Mouse (Mus musculus) gastrocnemius, postnatal 14 days (tissue): ENCODE data around the gene Meaf6. TPM values are rescaled to one million over a fixed set of nuclear protein-coding genes. Genes with fewer than 3 reads are reported as not detected.

ENCODE experiments used
- DNase-seq: peaks from one replicate; pipeline ENCODE4 v3.0.0; 2021; ENCODE audit warnings: mixed read lengths
- intact Hi-C: fragments of 180-260 bp; cut with DNase I; formaldehyde crosslinking; loops from one replicate; pipeline ENCODE4 v1.15.1; 2025; ENCODE audit warnings: low total_unique reads
- total RNA-seq, 2 experiments: library from RNA; stranded (reverse); gene quantifications; 2 replicates each; pipeline ENCODE4 v1.2.3; 2021

Gene Meaf6
- total RNA-seq, 2 experiments from 2014 or later: 8.4 to 10.1 TPM

DNA sequence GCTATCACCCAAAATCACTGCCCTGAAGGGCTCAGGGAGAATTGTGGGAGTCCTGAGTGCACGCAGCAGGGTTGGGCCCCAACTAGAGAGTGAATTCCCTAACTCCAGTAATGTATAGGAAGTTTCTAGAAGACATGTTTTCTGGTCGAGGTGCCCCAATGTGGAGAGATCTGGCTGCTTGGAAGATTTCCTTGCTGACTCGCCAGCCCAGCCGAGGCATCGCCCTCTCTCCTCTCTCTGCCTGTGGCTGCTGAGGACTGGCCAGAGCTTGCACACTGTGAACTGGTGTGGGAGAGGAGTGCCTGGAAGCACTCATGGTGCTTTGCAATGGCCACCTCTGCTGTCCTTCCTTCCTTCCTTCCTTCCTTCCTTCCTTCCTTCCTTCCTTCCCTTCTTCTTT, 49.7 kb downstream of the Meaf6 start:
- intact Hi-C loops: no loop called here

DNA sequence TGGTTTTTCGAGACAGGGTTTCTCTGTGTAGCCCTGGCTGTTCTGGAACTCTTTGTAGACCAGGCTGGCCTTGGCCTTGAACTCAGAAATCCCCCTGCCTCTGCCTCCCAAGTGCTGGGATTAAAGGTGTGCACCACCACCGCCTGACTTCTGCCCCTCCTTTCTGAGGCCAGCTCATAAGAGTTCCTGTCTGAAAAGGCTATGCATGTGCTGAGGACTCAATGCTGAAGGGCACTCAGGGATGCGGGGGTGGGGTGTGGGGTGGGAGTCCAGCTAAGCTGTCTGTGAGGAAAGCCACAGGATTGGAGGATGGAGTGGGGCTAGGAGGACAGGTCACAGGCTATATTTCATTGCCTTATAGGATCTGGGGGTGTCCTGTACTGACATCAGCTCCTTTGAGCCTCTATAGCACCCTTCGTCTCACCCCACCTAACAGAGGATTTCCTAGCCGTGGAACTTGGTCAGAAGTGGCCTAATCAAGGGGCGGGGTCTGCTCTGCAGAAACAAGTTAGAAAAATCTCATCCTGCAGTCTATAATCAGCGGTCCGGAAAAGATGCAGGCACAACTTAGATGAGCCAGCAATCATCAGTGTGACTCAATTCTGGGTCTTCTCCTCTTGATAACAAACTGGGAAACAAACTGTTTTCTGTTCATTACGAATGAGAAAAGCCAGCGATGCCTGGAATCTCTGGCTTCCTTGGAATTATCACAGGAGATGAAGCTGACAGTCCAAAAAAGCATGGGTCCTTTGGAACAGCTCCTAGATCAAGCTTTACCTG, 50.3 kb downstream of the Meaf6 start:
- intact Hi-C loops: no loop called here
- no peak for DNase-seq

More for the DNA sequence above, 49.7 kb downstream of the Meaf6 start:
- no peak for DNase-seq

DNA sequence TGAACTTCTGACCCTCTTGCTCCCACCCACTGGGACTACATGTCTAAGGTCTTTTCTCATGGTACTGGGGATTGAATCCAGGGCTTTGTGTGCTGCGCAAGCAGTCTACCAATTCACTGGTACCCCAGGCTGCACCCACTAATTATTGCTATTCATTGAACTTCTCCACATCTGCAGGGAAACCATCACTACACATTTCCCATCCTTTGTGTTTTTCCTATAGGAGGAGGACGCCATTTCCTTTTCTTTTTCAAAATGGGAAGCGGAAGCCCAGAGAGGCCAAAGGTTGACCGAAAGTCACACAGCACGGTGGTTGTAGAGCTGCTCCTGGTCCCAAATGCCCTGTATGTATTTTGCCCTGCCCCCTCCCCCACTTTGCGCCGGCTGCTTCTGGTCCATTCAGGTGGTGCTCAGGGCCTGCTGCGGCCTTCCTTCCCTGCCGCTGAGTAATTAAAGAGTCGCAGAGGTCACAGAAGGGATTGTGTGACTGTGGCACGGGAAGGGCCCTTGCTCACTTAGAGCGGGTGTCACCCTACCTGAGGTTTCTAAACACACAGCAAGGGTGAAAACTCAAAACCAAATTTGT, 51.5 kb downstream of the Meaf6 start:
- no peak for DNase-seq
- intact Hi-C loops: no loop called here

DNA sequence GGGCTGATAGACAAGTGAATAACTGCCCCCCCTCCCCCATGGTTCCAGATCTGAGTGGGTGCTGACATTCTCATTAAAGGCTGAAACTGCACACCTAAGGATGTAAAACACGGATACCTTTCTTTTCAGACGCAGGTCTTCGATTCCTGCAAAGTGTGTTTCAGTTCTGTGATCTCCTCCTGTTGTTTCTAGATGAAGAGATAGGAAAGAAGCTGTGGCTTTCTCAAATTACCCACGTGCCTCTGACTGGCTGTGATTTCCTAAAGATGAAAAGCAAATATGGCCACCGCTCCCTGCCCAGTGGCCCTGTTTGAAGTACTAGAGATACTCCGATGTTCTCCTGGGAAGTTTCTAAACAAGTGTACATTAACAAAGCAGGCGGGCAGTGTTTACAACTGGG, 53.4 kb downstream of the Meaf6 start:
- intact Hi-C loops: no loop called here
- DNase-seq: no peak

DNA sequence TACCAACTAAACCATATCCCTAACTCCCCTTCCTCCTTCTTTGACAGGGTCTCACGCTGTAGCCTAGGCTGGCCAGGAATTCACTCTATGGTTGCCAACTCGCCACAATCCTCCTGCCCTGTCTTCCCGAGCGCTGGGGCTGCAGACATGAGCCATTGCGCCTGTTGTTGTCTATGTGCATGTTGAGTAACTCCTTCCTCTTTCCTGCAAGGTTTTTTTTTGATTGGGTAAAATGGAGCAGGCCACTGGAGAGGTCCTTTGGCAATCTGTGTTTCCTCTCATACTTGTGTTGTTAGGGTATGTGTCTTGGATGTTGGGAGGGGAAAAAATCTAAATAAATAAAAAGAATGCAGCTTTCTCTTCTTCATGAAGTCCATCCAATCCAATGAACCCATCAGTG, 59.3 kb downstream of the Meaf6 start:
- DNase-seq: no peak
- intact Hi-C loops: no loop called here

DNA sequence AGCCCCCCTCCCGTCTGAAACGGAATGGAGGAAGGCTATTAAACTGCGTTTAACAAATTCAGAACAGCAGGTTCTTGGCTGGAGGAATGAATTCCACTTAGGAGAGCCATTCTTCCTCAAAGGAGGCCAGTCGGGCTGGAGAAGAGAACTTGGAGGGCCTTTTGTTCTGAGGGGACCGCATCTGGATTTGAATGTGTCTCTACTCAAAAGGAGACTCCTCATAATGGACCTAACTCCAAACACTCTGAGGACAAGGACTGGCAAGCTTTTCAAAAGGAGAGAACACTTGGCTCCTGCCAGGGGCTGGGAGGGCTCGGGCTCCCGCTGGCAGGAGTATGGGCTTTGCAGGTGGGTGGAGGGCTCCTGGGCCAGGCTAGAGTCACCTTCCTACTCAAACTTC, 59.7 kb downstream of the Meaf6 start:
- no peak for DNase-seq
- intact Hi-C loops: no loop called here

DNA sequence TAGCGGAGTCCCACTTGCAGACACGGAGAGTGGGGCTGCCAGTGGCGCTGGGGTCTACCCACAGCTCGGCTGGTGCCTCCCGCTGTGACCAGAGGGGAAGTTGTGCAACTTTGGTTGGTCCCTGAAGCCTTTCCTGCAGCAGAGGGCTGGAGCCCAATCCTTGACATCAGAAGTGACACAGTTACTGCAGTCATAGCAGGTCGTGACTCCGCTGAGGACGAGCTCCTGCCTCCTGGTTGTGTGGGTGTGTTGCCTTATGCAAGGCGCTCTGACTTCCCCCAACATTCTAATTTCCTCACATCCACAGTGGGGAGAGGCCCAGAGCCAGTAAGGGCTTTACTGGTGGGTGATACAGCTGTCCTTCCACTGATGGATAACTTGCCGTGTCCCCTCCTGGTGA, 60.3 kb downstream of the Meaf6 start:
- peak; percentile 38 for DNase-seq
- intact Hi-C loops: no loop called here

DNA sequence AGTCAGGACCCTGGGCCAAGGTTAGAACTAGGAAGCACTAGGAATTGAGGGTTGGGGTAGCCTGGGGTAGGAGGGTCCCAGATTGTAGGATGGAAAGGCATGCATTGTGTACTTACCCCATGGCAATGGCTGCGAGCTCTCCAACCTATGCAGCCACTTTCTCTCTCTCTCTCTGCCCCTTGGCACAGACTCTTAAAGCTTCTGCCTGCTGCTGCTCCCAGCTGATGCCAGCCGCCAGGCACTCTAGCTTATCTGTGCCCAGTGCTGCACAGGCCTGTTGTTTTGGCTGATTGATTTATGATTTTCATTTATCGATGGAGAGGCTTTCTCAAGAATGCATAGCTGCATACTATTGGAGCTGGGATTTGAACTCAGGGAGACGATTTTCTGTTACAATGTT, 63.0 kb downstream of the Meaf6 start:
- no peak for DNase-seq
- intact Hi-C loops: no loop called here

DNA sequence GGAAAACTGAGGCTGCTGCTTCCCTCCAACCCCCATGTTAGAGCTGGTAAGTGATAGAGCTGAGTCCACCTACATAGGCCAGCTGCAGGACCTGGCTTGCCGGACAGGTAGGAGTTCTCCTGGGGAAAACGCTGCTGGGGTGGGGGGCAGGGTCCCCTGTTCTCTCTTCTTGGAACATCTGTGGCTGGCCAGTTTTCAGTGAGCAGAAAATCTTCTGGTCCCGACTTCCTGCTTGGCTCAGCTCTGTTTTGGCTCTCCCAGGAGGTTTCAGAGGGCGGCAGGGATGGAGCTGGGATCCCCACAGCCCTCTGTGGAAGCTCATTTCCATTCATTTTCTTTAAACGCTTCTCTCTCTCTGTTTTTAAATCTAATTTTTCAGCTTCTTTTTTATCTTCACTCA, 64.5 kb downstream of the Meaf6 start:
- intact Hi-C loops: no loop called here
- DNase-seq: no peak

DNA sequence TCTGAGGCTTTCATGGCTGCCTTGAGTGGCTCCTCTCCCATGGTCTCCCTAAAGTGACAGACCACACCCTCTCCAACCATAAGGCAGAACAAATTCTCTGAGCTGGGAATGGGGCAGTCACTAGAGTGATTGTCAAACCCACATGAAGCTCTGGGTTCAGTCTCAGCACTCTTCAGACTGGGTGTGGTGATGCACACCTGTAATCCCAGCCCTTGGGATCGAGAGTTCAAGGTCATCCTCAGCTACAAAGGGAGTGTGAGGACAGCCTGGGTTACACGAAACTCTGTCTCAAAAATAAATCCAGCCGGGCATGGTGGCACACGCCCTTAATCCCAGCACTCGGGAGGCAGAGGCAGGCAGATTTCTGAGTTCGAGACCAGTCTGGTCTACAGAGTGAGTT, 67.5 kb downstream of the Meaf6 start:
- intact Hi-C loops: no loop called here
- no peak for DNase-seq

DNA sequence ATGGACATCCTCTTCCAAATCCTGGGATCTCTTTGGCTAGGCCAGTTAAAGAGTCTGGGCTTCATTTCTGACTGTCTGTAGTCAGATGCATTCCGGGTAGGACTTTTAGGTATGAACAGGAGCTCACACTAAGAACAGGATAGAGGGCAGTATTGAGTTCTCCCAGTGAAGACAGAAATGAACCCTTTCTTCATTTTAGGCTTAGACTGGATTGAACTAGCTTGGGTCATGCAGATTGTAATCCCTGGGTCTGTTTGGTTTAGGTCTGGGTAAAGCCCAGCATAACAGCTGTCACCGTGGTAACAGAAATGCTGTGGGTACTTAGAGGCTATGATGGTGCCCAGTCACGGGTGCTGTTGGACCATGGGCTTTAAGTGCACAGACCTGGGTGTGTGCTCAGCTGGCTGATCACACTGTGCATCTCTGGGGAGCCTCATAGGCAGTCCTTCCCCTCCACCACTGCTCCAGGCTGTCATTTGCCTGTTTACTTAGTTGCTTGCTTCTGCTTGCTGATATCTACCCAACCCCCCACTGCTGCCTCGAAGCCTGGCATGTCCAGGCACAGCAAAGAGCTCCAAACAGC, 68.8 kb downstream of the Meaf6 start:
- no peak for DNase-seq
- intact Hi-C loops: no loop called here

DNA sequence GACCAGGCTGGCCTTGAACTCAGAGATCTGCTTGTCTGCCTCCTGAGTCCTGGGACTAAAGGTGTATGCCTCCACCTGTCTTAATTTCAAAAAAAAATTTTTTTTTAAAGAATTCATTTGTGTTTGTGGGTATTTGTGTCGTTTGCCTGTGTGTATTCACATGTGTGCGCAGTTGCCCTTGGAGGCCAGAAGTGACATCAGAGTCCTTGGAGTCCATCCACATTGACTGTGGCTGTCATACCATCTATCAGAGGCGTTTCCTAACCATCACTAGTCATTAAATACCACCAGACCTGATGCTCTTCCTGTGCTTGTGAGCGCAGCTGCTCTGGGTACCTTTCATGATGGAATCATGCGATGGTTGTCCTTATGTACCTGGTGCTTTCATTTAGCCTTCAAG, 70.7 kb downstream of the Meaf6 start:
- intact Hi-C loops: no loop called here
- DNase-seq: no peak

DNA sequence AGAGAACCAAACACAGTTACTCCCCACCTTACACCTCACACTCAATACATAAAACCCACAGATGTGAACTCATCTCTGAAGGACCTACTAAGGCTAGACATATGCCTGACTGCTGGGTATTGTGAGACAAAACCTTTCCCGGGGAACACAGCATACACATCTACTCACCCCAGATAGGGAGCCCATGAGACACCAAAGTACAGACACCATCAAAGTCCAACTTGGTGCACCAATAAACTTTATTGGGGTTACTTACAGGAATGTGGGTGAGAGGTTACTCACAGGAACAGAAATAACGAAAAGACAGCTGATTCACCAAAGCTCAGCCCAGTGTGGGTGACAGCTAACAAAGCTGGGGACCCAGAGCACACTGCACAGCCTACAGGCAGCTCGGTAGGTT, 72.4 kb downstream of the Meaf6 start:
- intact Hi-C loops: no loop called here
- DNase-seq: no peak

DNA sequence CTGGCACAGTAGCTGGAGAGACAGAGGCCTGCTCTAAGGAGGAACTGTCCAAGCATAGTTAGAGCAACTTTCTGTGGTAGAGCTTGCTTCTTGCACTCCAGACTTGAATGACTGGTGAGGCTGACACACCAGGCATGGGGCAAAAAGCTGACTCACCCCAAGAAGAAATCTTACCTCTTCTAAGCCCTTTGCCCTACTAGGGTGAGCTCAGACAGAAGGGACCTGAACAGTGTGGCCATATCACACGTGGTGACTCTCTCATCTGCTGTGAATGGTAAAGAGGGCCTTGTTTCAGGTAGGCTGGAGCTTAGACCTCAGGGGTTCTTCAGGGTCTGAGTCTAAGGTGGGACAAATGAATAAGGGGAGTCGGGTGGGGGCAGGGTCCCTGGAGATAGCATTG, 73.1 kb downstream of the Meaf6 start:
- intact Hi-C loops: no loop called here
- no peak for DNase-seq

DNA sequence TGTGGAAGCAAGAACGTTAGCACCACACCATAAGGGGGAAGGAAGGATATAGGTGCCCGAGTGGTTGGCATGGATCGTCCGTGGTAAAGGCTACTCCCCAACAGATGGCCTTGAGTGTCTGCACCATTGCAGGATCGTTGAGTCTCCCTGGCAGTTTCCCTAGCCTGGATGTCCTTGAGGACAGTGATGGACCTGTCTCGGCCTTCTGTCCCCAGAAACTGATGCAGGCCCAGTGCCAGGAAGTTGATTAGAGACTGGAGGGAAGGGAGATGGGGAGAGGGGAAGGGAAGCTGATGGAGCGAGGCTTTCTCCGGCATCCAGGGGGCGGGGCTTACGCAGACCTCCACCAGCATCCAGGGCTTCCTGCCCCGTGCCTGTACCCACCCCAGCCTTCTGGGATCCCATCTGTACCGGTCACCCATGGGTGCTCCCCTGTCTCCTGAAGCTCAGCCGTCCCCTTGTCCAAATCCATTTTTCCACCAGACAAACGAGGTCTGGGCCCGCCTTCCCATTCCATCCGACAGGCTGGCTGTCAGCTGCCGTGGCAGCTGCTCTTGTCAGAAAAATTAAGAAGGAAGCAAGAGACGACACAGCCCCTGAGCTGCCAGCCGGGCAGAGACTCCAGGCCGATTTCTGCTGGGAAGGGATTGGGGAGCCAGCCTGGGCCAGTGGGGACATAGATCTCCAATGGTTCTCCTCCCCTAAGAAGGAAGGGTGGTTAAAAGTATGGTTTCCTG, 73.8 kb downstream of the Meaf6 start:
- intact Hi-C loops: no loop called here
- no peak for DNase-seq

DNA sequence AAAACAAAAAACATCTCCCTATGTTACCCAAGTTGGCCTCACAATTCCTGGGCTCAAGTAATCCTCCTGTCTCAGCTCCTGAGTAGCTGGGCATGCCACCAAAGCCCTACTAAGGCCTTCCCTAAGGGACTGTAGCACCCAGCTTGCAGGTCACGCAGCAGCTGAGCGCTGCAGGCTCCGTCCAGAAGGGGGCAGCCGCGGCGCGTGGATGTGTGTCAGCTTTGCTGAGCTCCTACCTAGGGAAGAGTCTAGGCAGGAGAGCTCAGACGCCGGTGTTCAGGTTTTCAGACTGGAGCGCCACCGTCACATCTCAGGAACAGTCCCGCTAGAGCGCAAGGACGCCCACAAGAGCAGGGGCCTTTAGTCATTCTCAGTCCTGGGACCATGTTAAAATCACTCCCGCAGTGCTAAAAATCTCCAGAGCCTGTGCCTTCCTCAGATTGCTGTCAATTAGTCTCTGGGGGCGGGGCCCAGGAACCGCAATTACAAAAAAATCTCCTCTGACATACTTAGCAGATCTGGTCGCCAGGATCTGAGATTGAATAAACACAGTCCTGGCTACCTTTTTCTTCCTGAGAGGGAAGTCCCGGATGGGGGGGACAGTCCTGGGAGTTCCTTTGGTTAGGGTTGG, 75.5 kb downstream of the Meaf6 start:
- DNase-seq: peak; percentile 86
- intact Hi-C loops: loop anchor here (10.0 kb wide), 1 partner anchor 804 kb away; no protein-coding TSS in a partner anchor

DNA sequence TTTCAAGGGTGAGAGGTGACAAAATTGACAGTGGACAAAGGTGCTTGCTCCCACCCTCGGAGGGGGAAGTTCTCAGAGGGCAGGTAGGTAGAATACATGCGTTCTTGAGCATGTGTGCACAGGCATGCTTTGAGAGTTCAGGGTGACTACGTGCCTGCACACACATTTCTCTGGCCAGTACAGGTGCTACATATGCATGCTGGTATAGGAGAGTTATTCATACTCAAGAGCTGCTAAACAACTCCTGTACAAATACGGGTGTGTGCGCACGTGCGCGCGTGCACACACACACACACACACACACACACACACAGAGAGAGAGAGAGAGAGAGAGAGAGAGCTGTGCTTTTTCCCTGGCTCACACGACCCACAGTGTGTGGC, 76.0 kb downstream of the Meaf6 start:
- DNase-seq: no peak
- intact Hi-C loops: loop anchor here (10.0 kb wide), 1 partner anchor 804 kb away; no protein-coding TSS in a partner anchor

DNA sequence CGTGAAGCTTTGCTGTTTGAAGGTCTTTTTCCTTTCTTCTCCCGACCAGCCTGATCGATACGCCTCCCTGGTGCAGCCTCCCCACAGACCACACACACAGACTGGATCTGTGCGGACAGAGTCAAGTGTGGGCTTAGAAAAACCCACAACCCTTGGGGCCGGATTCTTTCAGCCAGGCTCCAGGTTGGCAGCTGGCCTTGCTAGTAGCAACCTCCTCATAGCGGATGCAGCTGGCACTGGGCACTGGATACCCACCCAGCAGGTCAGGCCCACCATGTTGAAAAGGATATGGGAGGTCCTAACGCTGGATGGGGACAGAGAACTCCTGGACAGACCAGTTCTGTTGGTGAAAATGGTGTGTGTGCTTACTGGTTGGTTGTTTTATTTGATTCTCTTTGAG, 76.5 kb downstream of the Meaf6 start:
- intact Hi-C loops: loop anchor here (10.0 kb wide), 1 partner anchor 803 kb away; no protein-coding TSS in a partner anchor

DNA sequence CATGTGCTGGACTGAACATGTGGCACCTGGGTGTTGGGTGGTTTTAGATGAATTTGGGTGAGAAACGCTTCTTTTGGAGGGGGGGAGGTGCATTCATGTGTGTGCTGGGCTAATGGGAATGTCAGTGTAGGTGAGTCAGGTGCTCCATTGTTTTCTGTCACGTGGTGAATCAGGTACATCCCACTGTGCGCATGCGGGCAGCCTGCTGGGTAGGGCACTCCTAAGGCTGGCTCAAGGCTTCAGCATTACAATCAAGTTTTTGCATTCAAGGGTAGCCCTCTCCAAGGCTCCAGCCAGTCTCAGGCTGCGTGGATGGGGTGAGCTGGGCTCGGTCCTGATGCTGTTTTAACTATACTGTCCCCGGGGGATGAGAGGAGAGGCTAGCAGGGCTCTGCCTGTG, 77.8 kb downstream of the Meaf6 start:
- intact Hi-C loops: loop anchor here (10.0 kb wide), 1 partner anchor 802 kb away; no protein-coding TSS in a partner anchor
- DNase-seq: no peak

More for the DNA sequence above, 76.5 kb downstream of the Meaf6 start:
- no peak for DNase-seq
